Mouse (Mus musculus) bone marrow, adult 2 months (tissue): Measurements from ENCODE around the gene Rtn2.

ENCODE experiments used
- CTCF ChIP-seq: fragments of 200-500 bp; IDR thresholded peaks from 2 replicates; pipeline ENCODE4 v1.5.1; 2011; ENCODE audit warnings: low read length, control low read depth; ENCODE audit not compliant: control insufficient read depth, insufficient read depth
- POLR2A ChIP-seq: fragments of 200-500 bp; IDR thresholded peaks from 2 replicates; pipeline ENCODE4 v1.6.1; 2011; ENCODE audit warnings: low read depth, mild to moderate bottlenecking, control low read depth, low read length, borderline replicate concordance; ENCODE audit not compliant: control insufficient read depth

GRCm38 (mm10) chr7:19304501-19305412 lies 22.3 kb downstream of the Rtn2 start:
- TF ChIP-seq CTCF = no peak
- no peak for TF ChIP-seq POLR2A
